Mouse (Mus musculus) left cerebral cortex, adult 18-20 months (tissue): Measurements from ENCODE around the gene Il25. TPM values are rescaled to one million over a fixed set of nuclear protein-coding genes. Genes with fewer than 3 reads are reported as not detected.

Experiments
- DNase-seq, 2 experiments: peaks; one replicate each; pipeline ENCODE4 v3.0.0; 2021 to 2022; ENCODE audit warnings: low spot score in 2 of 2, mixed read lengths in 1 of 2
- long read RNA-seq, 2 experiments: library from polyadenylated mRNA; stranded (forward); transcript quantifications; one replicate each; pipeline ENCODE4 v2.0.0; 2021
- total RNA-seq, 2 experiments: library from RNA; stranded (reverse); gene quantifications; 2 replicates each; pipeline ENCODE4 v1.2.3; 2021

The Il25 gene
- under 1 TPM in 1 of 2 experiments, not detected in 1; 0.33 TPM for total RNA-seq
- long read RNA-seq, experiment 1 = 0 reads
- long read RNA-seq, experiment 2 = 0 reads

DNA sequence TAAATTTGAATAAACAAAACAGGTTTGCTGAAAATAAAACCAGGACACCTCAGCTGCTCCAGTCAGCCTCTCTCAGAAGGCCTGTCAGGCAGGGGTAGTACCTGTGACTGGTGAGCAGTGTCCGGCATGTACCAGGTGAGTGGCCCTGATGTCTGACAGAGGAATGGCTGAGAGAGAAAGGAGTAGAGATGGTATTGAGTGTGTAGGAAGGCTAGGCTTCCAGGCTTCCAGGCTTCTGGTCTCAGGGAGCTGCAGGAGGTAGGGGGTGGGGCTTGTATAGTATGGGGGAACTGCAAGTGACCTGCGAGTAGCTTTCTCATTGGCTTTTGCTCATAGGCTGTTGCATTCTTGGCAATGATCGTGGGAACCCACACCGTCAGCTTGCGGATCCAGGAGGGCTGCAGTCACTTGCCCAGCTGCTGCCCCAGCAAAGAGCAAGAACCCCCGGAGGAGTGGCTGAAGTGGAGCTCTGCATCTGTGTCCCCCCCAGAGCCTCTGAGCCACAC, at the start of gene Il25:
Gene Il25 (plus strand): TSS at position 51 of the 506 bp plus-strand sequence.
- DNase-seq = no peak

DNA sequence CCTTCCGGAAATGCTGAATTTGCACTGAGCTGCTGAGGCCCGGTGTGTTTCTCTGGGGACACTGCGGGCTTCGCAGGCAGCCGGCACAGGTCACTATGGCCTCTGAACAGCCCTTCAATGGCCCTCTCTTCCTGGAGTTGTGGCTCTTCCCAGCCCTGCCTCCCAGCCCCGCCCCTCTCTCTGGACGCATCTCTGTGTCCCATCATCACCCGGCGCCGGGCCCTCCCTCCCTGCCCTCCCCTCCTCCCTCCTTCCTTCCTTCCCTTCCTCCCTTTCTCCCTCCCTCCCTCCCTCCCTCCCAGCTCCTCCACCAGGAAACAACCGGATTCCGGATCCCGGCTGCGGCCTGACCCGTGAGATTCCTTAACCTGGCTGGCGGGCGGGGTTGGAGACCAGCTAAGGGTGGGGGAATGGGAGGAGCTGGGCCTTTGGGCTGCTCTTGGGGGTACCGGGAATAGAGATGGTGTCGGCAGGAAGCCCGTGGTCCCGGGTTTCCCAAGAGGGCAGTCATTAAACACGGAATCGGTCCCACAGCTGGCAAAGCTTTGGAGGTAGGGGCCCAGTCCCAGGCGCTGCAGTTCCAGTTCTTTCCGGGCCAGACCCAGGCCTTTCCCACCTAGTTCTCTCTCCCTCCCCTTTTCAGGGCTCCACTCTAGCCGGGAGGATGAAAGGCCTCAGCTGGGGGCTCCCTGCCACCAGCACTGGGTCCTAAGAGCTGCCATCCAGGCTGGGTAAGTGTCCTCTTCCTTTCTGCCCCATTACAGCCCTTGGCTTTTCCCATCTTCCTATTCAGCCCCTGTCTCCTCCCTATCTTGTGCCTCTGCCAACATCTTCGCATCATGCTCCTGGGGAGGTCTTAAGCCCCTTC, 49.1 kb upstream of the Il25 start, which contains the start of the genes Bcl2l2 and Gm20521:
Gene Bcl2l2 (plus strand): TSS at position 224 of the 868 bp plus-strand sequence.
Gene Gm20521 (plus strand): TSS at position 288 of the 868 bp plus-strand sequence.
- peak; percentile 71 to 77 for DNase-seq

DNA sequence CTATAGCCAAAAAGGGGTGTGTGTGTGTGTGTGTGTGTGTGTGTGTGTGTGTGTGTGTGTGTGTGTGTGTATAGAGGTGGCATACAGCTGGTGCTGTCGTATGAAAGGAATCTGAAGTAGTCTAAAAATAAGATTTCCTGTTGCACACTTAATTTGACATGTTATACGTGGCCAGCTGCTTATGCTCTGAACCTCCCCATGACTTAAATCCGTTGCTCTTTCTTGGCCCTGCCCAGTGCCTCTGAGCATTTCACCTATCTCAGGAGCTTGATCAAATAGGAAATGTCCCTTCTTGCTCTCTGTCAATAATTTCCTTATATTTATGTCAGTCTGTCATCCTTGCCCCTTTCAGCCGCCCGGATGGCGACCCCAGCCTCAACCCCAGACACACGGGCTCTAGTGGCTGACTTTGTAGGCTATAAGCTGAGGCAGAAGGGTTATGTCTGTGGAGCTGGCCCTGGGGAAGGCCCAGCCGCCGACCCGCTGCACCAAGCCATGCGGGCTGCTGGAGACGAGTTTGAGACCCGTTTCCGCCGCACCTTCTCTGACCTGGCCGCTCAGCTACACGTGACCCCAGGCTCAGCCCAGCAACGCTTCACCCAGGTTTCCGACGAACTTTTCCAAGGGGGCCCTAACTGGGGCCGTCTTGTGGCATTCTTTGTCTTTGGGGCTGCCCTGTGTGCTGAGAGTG, 48.3 kb upstream of the Il25 start:
- DNase-seq = no peak

DNA sequence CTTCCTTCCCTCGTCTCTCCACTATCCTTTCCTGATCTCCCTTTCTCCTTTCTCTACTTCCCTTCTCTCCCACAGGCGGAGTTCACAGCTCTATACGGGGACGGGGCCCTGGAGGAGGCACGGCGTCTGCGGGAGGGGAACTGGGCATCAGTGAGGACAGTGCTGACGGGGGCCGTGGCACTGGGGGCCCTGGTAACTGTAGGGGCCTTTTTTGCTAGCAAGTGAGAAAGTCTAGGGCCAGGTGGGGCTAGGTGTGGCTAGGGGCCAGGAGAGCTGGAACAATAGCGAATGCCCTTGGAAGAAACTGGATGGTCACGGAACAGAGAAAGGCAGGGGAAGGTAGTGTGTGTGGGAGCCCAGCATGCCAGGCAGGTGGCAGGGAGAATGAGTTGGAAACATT, 47.2 kb upstream of the Il25 start:
- no peak for DNase-seq

DNA sequence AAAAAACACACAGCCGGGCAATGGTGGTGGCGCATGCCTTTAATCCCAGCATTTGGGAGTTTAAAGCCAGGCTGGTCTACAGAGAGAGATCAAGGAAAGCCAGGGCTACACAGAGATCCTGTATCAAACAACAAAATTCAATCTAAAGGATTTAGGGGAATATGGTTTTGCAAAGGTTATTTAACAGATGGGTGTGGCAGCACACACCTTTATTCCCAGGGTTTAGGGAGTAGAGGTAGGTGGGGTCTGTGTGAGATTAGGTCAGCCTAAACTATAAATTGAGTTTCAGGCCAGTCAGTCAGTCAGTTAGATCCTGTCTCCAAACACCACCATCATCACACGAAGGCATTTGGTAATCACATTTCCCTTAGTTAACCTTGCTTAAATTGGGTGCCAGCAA, 40.3 kb upstream of the Il25 start, which contains the start of gene Pabpn1:
Gene Pabpn1 (plus strand): TSS at position 301 of the 400 bp plus-strand sequence.
- DNase-seq = no peak

DNA sequence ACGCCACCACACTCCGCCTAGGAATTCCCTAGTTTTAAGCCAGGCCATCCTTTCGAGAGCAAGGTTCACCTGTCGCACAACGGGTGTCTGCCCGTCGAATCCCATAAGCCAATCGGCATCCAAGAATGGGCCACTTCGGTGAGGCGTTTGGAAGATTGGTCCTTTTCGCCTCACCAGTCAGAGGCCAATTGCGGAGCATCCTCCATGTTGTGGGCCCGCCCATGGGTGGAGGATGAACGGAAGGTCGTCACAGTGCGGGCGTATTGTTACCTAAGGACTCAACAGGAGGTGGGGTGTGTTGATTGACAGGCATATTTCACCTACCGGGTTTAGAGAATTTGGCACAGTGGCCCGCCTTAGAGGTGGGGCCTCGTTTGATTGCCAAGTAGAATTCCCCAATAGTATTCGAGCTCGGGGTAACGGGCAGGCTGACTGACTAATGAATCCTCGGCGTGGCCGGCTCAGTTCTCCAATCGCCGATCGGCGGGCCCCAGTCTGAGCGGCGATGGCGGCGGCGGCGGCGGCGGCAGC, 38.8 kb upstream of the Il25 start:
- peak; percentile 94 to 98 for DNase-seq

DNA sequence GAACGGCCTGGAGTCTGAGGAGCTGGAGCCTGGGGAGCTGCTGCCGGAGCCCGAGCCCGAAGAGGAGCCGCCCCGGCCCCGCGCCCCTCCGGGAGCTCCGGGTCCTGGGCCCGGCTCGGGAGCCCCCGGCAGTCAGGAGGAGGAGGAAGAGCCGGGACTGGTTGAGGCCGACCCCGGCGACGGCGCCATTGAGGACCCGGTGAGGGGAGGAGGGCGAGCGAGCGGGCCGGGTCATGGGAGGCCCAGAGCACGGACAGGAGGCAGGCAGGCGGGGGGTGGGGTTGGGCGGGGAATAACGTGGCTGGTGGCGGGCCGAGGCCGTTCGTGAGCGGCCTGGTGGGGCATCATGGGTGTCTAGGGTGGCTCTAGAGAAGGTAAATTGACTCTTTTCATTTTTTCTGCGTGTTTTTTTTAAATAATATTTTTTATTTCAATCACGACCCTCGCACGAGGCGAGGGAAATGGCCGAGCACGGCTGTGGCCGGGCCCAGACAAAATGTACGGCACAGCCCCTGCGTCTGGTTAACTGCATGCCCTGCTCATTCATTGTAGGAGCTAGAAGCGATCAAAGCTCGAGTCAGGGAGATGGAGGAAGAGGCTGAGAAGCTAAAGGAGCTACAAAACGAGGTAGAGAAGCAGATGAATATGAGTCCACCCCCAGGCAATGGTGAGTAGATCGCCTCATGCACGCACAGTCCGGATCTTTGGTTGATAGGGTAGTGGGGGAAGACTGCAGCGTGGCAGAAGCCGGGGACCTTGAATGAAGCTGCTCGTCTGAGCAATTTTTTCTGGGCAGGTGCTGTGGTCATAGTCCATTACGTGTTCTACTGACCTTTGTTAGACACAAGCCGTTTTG, 38.0 kb upstream of the Il25 start:
- peak; percentile 34 to 54 for DNase-seq

DNA sequence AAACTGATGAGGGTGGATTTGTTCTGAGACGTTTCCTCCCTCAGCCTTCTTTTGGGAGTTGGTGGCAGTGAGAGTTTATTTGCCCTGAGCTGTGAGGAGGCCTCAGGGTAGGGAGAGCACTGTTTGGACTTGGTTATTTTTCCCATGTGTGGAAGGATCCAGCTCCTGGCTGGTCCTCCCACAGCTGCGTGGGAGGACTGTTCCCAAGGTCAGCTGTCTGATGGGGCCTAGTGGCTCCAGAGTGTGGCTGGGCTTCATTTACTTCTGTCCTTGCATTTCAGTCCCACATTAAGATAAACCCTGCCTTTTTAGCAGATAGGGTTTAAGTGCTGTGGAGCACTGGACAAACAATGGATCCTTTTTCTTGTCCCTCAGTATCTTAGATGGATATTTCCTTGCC, 35.0 kb upstream of the Il25 start:
- no peak for DNase-seq

DNA sequence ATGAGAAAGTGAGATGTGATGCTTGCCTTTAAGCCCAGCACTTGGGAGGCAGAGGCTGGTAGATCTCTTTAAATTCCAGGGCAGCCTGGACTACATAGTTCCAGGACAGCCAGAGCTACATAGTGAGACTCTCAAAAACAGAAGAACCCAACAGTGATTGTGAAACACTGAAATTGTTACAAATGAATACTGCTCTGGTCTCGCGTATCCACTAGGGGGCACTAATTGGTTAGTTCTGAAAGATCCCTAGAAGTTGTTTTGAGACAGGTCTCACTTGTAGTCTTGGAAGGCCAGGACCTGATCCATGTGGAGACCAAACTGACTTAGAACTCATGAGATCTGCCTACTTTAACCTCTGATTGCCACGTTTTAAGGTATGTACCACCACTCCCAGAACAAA, 32.1 kb upstream of the Il25 start:
- DNase-seq = peak; percentile 66 to 81

DNA sequence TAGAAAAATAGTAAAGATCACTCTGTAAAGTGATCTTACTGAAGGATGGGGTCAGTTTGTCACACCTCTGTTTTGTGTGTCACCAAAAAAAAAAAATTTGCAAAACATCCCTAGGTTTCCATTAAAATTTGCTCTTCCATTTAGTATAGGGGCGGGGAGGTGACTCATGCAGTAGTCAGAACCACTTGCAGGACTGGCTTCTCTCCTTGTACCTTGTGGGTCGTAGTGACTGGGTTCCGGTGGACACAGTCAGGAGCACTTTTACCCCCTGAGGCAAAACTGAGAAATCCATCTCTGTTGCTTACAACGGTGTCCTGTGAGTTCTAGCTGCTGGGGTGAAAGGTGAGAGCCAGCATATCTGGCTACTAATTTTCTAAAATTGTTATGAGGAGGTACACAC, 28.9 kb upstream of the Il25 start:
- no peak for DNase-seq

DNA sequence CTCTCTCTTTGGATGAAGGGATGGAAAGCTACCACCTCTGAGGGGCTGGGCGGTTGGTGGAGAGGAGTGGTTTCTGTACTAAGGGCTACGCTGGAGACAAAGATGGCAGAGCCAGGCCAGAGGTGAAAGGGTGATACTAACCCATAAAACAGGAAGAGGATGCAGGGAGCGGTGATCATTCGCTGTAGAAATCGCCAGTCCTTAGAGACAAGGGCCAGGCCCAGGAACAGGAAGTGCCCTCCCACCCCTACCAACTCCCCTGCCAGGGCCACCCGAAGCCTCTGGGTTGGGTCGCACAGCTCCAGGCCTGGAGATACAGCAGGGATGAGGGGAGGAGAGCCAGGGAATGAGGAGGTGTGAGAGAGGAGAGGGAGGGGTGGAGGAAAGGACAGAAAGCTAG, 23.8 kb upstream of the Il25 start:
- DNase-seq = no peak

DNA sequence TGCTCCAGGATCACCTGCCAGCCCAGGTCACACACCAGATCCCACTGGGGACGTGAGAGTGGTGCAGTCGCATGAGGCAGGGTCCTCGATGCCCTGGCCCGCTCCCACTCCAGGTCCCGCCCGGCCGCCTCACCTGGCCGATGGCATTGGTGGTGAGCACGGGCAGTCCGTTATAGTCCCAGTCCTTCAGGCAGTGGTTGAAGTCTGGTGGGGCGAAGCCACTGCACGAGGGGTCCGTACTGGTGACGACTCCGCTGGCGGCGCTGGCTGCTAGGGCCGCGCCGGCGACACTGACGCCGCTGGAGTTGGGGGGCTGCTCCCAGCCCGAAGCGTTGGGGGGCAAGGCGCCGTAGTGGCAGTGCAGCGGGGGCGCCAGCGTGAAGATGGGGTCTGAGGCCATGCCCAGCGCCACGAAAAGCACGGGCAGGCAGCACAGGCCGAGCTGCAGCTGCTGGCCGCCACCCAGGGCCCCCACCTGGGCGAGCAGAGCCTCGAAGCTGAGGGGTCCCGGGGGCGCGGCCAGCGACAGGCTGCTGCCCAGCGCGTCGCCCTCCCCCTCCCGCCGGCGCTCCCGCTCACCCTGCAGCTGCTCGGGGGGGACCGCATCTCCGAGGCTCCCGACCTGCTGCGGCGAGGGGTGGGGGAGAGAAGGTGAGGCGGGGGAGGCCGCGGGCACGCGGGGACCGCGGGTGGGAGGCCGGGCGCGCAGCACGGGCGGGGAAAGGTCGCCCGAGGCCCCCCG, 20.2 kb upstream of the Il25 start:
- DNase-seq = peak in 1 of 2 experiments; percentile 29

DNA sequence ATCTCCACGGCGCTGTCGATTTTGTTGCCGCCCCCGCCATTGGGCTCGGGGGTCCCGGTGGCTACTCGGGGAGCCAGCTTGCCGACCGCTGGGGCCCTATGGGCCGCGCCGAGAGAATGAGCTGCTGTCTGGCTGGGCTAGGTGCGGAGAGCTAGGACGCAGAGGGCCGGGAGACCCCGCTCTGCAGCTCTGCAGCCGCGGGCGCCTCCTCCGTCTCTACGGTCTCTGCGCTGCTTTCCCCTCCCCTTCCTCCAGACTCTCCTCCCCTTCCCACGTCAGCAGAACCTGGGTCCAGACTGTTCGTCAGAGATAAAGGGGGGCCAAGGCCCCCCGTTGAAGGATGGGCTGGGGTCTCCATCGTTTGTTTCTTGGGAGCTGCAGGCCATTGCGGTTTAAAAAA, 19.6 kb upstream of the Il25 start, which contains the start of gene Slc22a17:
Gene Slc22a17 (minus strand): TSS at position 247 of the 400 bp plus-strand sequence.
- peak; percentile 80 to 87 for DNase-seq

DNA sequence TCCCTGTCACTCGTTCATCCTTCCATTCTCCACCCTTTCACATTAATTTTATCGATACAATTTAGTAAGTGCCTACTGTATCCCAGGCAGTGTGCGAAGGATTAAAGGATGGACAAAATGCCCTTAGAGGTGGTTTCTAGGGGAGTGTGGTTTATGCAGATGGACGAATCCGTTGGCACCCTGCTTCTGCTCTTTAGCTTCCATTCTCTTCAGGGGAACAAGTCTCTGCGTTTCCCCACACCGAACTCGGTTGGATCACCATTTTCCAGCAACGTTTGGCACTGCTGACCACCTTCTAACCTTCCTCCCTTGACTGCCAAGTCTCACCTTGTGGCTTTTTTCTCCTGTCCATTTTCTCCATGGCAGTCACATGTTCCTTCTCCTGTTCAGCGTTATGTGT, 19.2 kb upstream of the Il25 start:
- no peak for DNase-seq

DNA sequence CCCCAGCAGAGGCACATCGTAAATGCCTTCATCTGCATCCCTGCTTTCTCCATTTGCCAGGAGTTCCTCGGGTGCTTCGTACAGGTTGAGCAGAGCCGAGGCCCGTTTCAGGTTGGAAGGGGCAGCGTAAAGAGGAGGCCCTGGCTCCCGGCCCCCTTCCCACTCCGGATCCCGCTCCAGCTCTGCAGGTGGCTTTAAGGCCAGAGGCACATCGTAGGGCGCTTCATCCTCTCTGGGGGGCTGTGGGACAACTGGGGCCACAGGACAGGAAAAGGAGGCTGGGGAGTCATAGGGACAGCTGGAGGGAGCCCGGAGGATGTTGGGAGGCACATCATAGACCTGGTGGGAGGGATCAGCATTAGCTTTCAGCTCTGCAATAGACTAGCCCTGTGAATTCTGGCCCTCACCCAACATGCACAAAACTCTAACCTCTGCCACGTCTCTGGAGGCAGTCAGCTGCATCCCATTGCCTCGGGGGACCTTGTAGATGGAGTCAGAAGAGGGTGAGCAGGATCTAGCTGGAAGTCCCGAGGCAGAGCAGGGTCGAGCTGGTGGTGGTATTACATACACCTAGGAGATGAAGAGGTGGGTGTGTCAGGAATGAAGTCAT, 12.3 kb upstream of the Il25 start:
- no peak for DNase-seq

DNA sequence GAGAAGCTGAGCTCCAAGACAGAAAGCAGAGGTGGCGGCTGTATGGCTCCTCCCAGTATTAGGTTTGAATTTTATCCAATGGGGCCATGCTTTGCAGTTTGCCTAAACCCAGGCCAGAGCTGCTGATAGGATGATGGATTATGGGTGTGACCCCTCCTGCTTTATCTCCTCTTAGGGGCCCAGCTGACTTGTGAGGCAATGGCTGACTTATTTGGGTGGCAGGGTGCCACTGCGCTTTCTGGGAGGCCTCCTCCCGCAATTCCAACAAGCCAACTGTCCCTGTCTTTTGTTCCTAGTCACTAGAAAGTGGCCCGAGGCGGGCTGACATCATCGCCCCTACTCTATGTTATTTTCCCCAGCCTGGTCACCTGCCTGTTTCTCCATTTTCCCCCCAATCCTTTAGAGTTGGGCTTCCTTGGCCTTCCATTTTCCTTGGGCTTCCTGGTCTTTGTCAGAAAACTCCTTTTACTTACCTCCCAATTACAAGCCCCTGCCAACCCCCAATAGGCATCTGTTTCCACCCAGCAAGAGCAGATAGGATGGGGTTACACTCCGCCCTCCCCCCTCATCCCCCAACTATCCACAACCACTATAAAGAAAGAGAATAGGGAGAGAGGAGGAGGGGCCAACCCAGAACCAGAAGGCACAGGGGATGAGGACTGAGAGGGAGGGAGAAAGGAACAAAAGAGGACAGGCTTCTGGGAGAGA, 7.7 kb upstream of the Il25 start:
- DNase-seq = no peak

DNA sequence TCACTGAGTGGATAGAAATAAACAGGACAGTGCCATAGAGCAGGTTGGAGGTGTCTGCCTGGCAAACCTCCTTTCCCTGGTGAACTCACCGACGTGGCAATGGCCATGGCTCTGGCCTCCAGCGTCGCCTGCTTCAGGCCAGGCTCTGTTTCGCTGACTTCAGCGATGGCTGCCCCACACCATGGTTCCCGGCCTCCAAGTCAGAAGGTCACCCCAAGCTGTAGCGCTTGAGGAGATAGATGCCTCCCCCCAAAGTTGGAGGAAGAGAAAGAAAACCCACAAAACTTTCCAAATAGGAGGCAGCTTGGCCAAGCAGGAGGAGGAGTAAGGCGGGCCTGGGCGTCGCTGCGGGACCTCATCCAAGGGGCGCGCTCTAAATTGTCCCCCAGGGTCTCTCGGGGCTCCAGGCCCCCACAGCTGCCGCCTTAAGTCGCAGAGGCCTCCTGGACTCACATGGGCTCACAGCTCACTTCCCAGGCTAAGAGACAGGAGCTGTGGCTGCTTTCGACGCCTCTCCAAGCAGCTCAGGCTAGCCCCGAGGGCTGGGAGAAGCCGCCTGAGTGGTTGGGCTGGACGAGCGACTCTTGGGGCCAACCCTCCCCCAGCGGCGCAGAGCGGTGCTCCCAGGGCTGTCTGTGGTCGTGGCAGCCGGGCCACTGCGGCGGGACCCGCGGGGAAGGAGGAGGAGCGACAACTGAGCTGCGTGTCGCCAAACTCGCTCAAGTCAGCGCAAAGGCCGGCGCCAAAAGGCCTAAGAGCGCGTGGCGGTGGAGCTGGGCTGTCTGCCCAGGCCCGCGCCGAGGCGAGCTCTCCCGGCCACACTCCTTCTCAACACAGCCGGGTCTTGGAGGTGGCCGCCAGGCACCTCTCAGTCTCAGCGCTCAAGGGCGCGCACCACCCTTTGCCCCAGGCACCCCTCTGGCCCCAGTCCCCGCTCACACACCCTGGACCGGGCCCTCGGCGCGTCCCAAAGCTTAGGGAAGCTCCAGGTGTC, 6.8 kb upstream of the Il25 start, which contains the start of gene Efs:
Gene Efs (minus strand): TSS at position 778 of the 994 bp plus-strand sequence.
- peak; percentile 36 to 50 for DNase-seq
